ENCODE assay signal across 8 mouse cellular contexts in genomic region chr19:5040862-5041523, GRCm38 (mm10). TPM values are rescaled to one million over a fixed set of nuclear protein-coding genes. Genes with fewer than 3 reads are reported as not detected.
DNase-seq lines count a peak whose midpoint lies in the region; ATAC-seq and TF ChIP-seq lines count a peak whose summit lies in the region.

Gene Brms1 (plus strand): TSS chr19:5041354.

- in situ Hi-C loops in ES-E14 (cut with MboI; ENCODE audit: low sequenced_read_pairs in 2 of 2, unreplicated experiment in 2 of 2): no loop called here

- peak; percentile 93 for DNase-seq in ES-E14 (ENCODE audit: low read depth, low spot score)
- peak; percentile 89 for DNase-seq in cerebellum, adult 11-12 months
- peak; percentile 82 for DNase-seq in heart, postnatal 25 days (ENCODE audit: low spot score)
- DNase-seq in layer of hippocampus, adult 18-20 months (ENCODE audit: low spot score in 2 of 2): peak; percentile 88 to 96
- DNase-seq in lung, adult 18-20 months: peak; percentile 90 to 94

- ATAC-seq in forebrain, embryonic 16.5 days: peak; percentile 58
- ATAC-seq in neural tube, embryonic 14.5 days (ENCODE audit: low read depth): peak; percentile 73

- peak; percentile 92 for TF ChIP-seq POLR2A in testis, adult 2 months (IDR thresholded peaks at IDR 0.05; ENCODE audit: control insufficient read depth, low read depth, low read length)

- peak within 1 kb of the TSS; percentile 83 for H3K4me2 ChIP-seq in forebrain, embryonic 16.5 days (ENCODE audit: low read length)
- peak within 1 kb of the TSS; percentile 98 for H3K4me2 ChIP-seq in neural tube, embryonic 14.5 days (ENCODE audit: low read depth, low read length)

- H3K27me3 ChIP-seq in forebrain, embryonic 16.5 days (replicated peaks; ENCODE audit: control insufficient read depth, insufficient read depth, low read length): no peaks in the 10 kb centered on the region
- H3K27me3 ChIP-seq in neural tube, embryonic 14.5 days (ENCODE audit: control insufficient read depth, insufficient read depth, low read length): no peaks in the 10 kb centered on the region
- H3K27me3 ChIP-seq in testis, adult 2 months (ENCODE audit: control insufficient read depth, insufficient read depth, low read length): no peaks in the 10 kb centered on the region

- peak within 1 kb of the TSS; percentile 92 for H3K9ac ChIP-seq in ES-E14 (ENCODE audit: insufficient read depth, low read depth, low read length, poor library complexity, severe bottlenecking)
- peak within 1 kb of the TSS; percentile 86 for H3K9ac ChIP-seq in forebrain, embryonic 16.5 days (replicated peaks; ENCODE audit: low read depth, low read length)
- peak within 1 kb of the TSS; percentile 80 for H3K9ac ChIP-seq in neural tube, embryonic 14.5 days (replicated peaks; ENCODE audit: low read depth, low read length)

- 0 out of 2 replicates have a peak within 1 kb of the TSS, but pooled peaks have one; percentile 19 for H3K27ac ChIP-seq in ES-E14 (ENCODE audit: insufficient read depth, low read depth, low read length, poor library complexity, severe bottlenecking)
- peak within 1 kb of the TSS; percentile 64 for H3K27ac ChIP-seq in forebrain, embryonic 16.5 days (ENCODE audit: low read length)
- peak within 1 kb of the TSS; percentile 80 for H3K27ac ChIP-seq in neural tube, embryonic 14.5 days (ENCODE audit: low read depth, low read length)
- peak within 1 kb of the TSS; percentile 91 for H3K27ac ChIP-seq in testis, adult 2 months (ENCODE audit: control insufficient read depth, insufficient read depth, low read depth, low read length)

- H3K9me3 ChIP-seq in ES-E14 (ENCODE audit: control insufficient read depth, insufficient read depth, low read depth, low read length): no peaks in the 10 kb centered on the region
- H3K9me3 ChIP-seq in forebrain, embryonic 16.5 days (ENCODE audit: control insufficient read depth, low read length): no peaks in the 10 kb centered on the region
- no peaks in the 10 kb centered on the region for H3K9me3 ChIP-seq in neural tube, embryonic 14.5 days (ENCODE audit: control insufficient read depth, low read length)

- no peak for TF ChIP-seq CTCF in testis, adult 2 months (IDR thresholded peaks at IDR 0.05; ENCODE audit: control insufficient read depth, insufficient read depth, insufficient replicate concordance, low read depth, low read length)

- peak within 1 kb of the TSS; percentile 70 to 95 for H3K4me3 ChIP-seq in ES-E14 (ENCODE audit: insufficient read depth in 1 of 2, low read depth in 1 of 2, low read length in 2 of 2, poor library complexity in 1 of 2, severe bottlenecking in 1 of 2)
- peak within 1 kb of the TSS; percentile 84 for H3K4me3 ChIP-seq in forebrain, embryonic 16.5 days (replicated peaks; ENCODE audit: low read length)
- H3K4me3 ChIP-seq in neural tube, embryonic 14.5 days (ENCODE audit: low read depth, low read length): peak within 1 kb of the TSS; percentile 86
- H3K4me3 ChIP-seq in testis, adult 2 months (ENCODE audit: control insufficient read depth, low read depth, low read length): peak within 1 kb of the TSS; percentile 89

- no peaks in the 10 kb centered on the region for H3K36me3 ChIP-seq in ES-E14 (ENCODE audit: control insufficient read depth, insufficient read depth, low read length, poor library complexity, severe bottlenecking)
- H3K36me3 ChIP-seq in forebrain, embryonic 16.5 days (ENCODE audit: control insufficient read depth, insufficient read depth): 0 out of 2 replicates have a peak, but pooled peaks cover 2% of the 10 kb centered on the region
- H3K36me3 ChIP-seq in neural tube, embryonic 14.5 days (ENCODE audit: control insufficient read depth, insufficient read depth, low read length): peaks cover 8% of the 10 kb centered on the region
- H3K36me3 ChIP-seq in testis, adult 2 months (ENCODE audit: control insufficient read depth, insufficient read depth, low read length): no peaks in the 10 kb centered on the region

- intact Hi-C loops in heart, postnatal 25 days (cut with DNase I): no loop called here

- H3K4me1 ChIP-seq in ES-E14 (ENCODE audit: control insufficient read depth in 2 of 2, insufficient read depth in 2 of 2, low read length in 2 of 2, poor library complexity in 1 of 2): peaks cover 4 to 6% of the 10 kb centered on the region in 2 experiments; a peak in 3 of 4 replicates
- peaks cover 36% of the 10 kb centered on the region for H3K4me1 ChIP-seq in forebrain, embryonic 16.5 days (replicated peaks; ENCODE audit: control insufficient read depth, insufficient read depth, low read length)
- peaks cover 24% of the 10 kb centered on the region for H3K4me1 ChIP-seq in neural tube, embryonic 14.5 days (ENCODE audit: control insufficient read depth, insufficient read depth, low read length)
- peaks cover 14% of the 10 kb centered on the region for H3K4me1 ChIP-seq in testis, adult 2 months (ENCODE audit: control insufficient read depth, insufficient read depth, low read length)

- 6% methylated on average over 40 of the region's 40 CpGs for WGBS in forebrain, embryonic 16.5 days
- WGBS in neural tube, embryonic 14.5 days: 9% methylated on average over 40 of the region's 40 CpGs

TF ChIP-seq in ES-E14, 5 proteins besides CTCF, POLR2A, EP300 and RAD21:
- TF ChIP-seq ZC3H11A (IDR thresholded peaks at IDR 0.05; ENCODE audit: borderline replicate concordance, low read depth, low read length): no peak
- no peak for TF ChIP-seq ZNF384 (IDR thresholded peaks at IDR 0.05; ENCODE audit: low read depth, low read length)
- TF ChIP-seq HCFC1 (IDR thresholded peaks at IDR 0.05; ENCODE audit: borderline replicate concordance, insufficient read depth, low read length): peak; percentile 86
- TF ChIP-seq MAFK (IDR thresholded peaks at IDR 0.05; ENCODE audit: insufficient read depth, low read depth, low read length): no peak

RNA-seq across cellular contexts. Expression of gene Brms1, which starts in this region (rescaled TPM):
- total RNA-seq in ES-E14 (2012; rRNA removed): 18.6 and 24.1 TPM in 2 replicates
- 50.2 and 51.2 TPM in 2 replicates for polyA plus RNA-seq in forebrain, embryonic 16.5 days (2015; fragmentation: Nextera tagmentation; extraction: Ambion mirVana)
- total RNA-seq in heart, postnatal 25 days (2021): 10 to 100 TPM; 11.4 to 12.3 TPM
- total RNA-seq in layer of hippocampus, adult 18-20 months (2021): 10 to 100 TPM; 22.4 to 23.2 TPM
- 21.4 and 34.1 TPM in 2 replicates for polyA plus RNA-seq in neural tube, embryonic 14.5 days (2014; fragmentation: Nextera tagmentation; extraction: Ambion mirVana)
- polyA plus RNA-seq in testis, adult 2 months (2012; rRNA removed): 200 and 216 TPM in 2 replicates

Comparison
In these comparisons a context has a peak if more than half of its experiments do, and no peak if none do; other contexts are left out.
1. Peak in every context shown above with its lines: DNase-seq, ATAC-seq, H3K4me3 ChIP-seq and H3K27ac ChIP-seq.
2. H3K27ac ChIP-seq: peak in every context shown above with its lines; median percentile 91 in testis, adult 2 months; 80 in neural tube, embryonic 14.5 days; 64 in forebrain, embryonic 16.5 days; 19 in ES-E14.